In genomic region chr9:62337924-62338635, GRCm38 (mm10) we compare ENCODE assay signal across 13 mouse cellular contexts. TPM values are rescaled to one million over a fixed set of nuclear protein-coding genes. Genes with fewer than 3 reads are reported as not detected.
DNase-seq lines count a peak whose midpoint lies in the region; ATAC-seq and TF ChIP-seq lines count a peak whose summit lies in the region.
"Had no signal": no experiment of that assay in that cellular context is flagged by ENCODE, and none has a peak within 500 bp of the region (broad histone marks: within the 10 kb centered on the region; RNA-seq: fewer than 3 reads in every experiment).

No protein-coding gene starts in this region.

- peak in 1 of 2 experiments; percentile 67 for DNase-seq in heart, adult 2 months
- no peak for DNase-seq in heart, postnatal 25 days (ENCODE audit: low spot score)
- DNase-seq in ES-CJ7 (ENCODE audit: low read depth, low spot score), result peak; percentile 55
- DNase-seq in cerebellum, adult 9-10 months, result peak; percentile 87
- DNase-seq in kidney, postnatal 10 days, result peak; percentile 64
- DNase-seq in left cerebral cortex, adult 11 months (ENCODE audit: low spot score), result no peak
- no peak for DNase-seq in thymus, postnatal 4 days
- DNase-seq: adrenal gland, postnatal 25 days; thymus, postnatal 36 days had no signal

- no peak for ATAC-seq in erythroblast, adult 5-6 weeks (replicated peaks; ENCODE audit: low FRiP score, poor library complexity, severe bottlenecking)

- no peak for TF ChIP-seq CTCF in heart, adult 2 months (IDR thresholded peaks at IDR 0.05)

- TF ChIP-seq POLR2A in heart, adult 2 months (IDR thresholded peaks at IDR 0.05; ENCODE audit: insufficient read depth, low read depth, low read length), result peak; percentile 17; the same call in 1 of the 2 replicates

- peaks cover 5% of the 10 kb centered on the region for H3K79me2 ChIP-seq in heart, adult 2 months (replicated peaks; ENCODE audit: control insufficient read depth, insufficient read depth, low read length)

- H3K9ac ChIP-seq in heart, adult 2 months (ENCODE audit: low read depth, low read length), result no peak overlapping the region
- H3K9ac ChIP-seq: hindbrain, embryonic 15.5 days; liver, embryonic 15.5 days had no signal

- peak overlapping the region; percentile 76 for H3K27ac ChIP-seq in heart, adult 2 months
- H3K27ac ChIP-seq: hindbrain, embryonic 15.5 days; liver, embryonic 15.5 days had no signal

- H3K36me3 ChIP-seq in heart, adult 2 months (ENCODE audit: control insufficient read depth, insufficient read depth, low read length), result peaks cover 3% of the 10 kb centered on the region; the same call in 1 of the 2 replicates
- H3K36me3 ChIP-seq: hindbrain, embryonic 15.5 days; liver, embryonic 15.5 days had no signal

- peaks cover 7% of the 10 kb centered on the region for H3K4me1 ChIP-seq in heart, adult 2 months (ENCODE audit: control insufficient read depth, insufficient read depth, low read length)

- TF ChIP-seq EP300 in heart, adult 2 months (IDR thresholded peaks at IDR 0.05; ENCODE audit: insufficient read depth, low read depth, low read length), result 0 out of 2 replicates have a peak, but pooled peaks have one; percentile 59

- WGBS in heart, adult 2 months, result 26% methylated on average over 4 of the region's 4 CpGs

- intact Hi-C loops in heart, adult 2 months (cut with DNase I), result no loop called here
- intact Hi-C loops in heart, postnatal 25 days (cut with DNase I), result loop anchor here (5.0 kb wide), 1 partner anchor 34 kb away; no protein-coding TSS in a partner anchor

- no peaks in the 10 kb centered on the region for H3K27me3 ChIP-seq in heart, adult 2 months (ENCODE audit: control insufficient read depth, insufficient read depth, low read length)
- H3K27me3 ChIP-seq: hindbrain, embryonic 15.5 days had no signal

- H3K4me3 ChIP-seq in heart, adult 2 months, result no peak overlapping the region
- H3K4me3 ChIP-seq: hindbrain, embryonic 15.5 days; liver, embryonic 15.5 days had no signal

RNA-seq across cellular contexts. Expression of gene Anp32a, which starts 3.0 kb away (rescaled TPM):
- 100 to 1,000 TPM; 189 to 204 TPM for total RNA-seq in heart, adult 2 months (2021)
- polyA plus RNA-seq in heart, adult 2 months (2012; rRNA removed), result 28.8 and 68.2 TPM in 2 replicates
- 100 to 1,000 TPM; 186 to 202 TPM for total RNA-seq in heart, postnatal 25 days (2021)
- 71.1 and 137 TPM in 2 replicates for total RNA-seq in erythroblast, adult 5-6 weeks (2015; ENCODE audit: low replicate concordance)
- 126 and 136 TPM in 2 replicates for total RNA-seq in erythroblast, adult 5-6 weeks (2017; ENCODE audit: low replicate concordance)

RNA-seq across cellular contexts. Expression of gene Spesp1, which starts 56.1 kb away (rescaled TPM):
- total RNA-seq in heart, adult 2 months (2021), result not detected
- polyA plus RNA-seq in heart, adult 2 months (2012; rRNA removed), result 0.06 and 0.09 TPM in 2 replicates
- total RNA-seq in heart, postnatal 25 days (2021), result not detected
- not detected in 2 replicates for total RNA-seq in erythroblast, adult 5-6 weeks (2015; ENCODE audit: low replicate concordance)
- total RNA-seq in erythroblast, adult 5-6 weeks (2017; ENCODE audit: low replicate concordance), result not detected in 2 replicates
- total RNA-seq: adrenal gland, postnatal 25 days had no signal
- polyA plus RNA-seq: hindbrain, embryonic 15.5 days; liver, embryonic 15.5 days; spleen, adult 2 months had no signal

Comparison
In these comparisons a context has a peak if more than half of its experiments do, and no peak if none do; other contexts are left out.
1. DNase-seq: peak in ES-CJ7 (single experiment), cerebellum, adult 9-10 months (single experiment) and kidney, postnatal 10 days (single experiment); none in heart, postnatal 25 days (single experiment), left cerebral cortex, adult 11 months (single experiment) and thymus, postnatal 4 days (single experiment).